Comparison of ENCODE assay signal across 8 mouse cellular contexts in the genomic region with DNA sequence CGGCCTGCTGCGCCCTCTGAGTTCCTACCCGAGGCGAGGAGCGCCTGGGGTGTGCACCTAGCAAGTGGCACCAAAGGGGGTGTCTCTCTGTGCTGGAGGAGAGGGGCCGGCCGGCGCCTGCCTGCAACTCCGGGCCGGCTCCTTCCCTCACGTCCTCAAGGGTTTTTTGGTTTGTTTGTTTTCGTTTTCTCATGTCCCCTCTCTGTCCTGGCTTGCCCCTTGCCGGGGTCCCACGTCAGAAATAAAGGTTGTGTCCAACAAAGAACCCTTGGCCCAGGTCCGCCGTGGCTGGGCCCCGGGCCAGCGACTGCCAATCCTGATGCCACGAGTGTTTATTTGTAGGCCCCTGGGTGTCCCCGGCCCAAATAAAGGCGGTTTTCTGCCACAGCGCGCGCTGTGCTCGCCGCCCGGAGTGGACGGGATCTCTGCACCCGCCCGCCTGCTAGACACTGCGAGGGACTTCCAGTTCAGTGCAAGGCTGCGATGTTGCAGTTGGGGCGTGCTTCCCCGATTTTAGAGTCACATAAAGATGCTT. TPM values are rescaled to one million over a fixed set of nuclear protein-coding genes. Genes with fewer than 3 reads are reported as not detected.
DNase-seq lines count a peak whose midpoint lies in the region; ATAC-seq and TF ChIP-seq lines count a peak whose summit lies in the region.

No protein-coding gene starts in this region.

- no peak for TF ChIP-seq CTCF in brain, embryonic 14.5 days (IDR thresholded peaks at IDR 0.05; ENCODE audit: borderline replicate concordance, extremely low read depth, insufficient read depth, insufficient read length)
- no peak for TF ChIP-seq CTCF in forebrain, postnatal 0 days (IDR thresholded peaks at IDR 0.05; ENCODE audit: low read depth)

- H3K27ac ChIP-seq in forebrain, postnatal 0 days (ENCODE audit: low read depth, low read length) = peak overlapping the region; percentile 94
- H3K27ac ChIP-seq in intestine, embryonic 14.5 days (ENCODE audit: low read depth) = peak overlapping the region; percentile 85
- H3K27ac ChIP-seq in lung, embryonic 15.5 days = peak overlapping the region; percentile 93

- peak overlapping the region; percentile 82 for H3K4me3 ChIP-seq in forebrain, postnatal 0 days (ENCODE audit: low read depth, low read length)
- H3K4me3 ChIP-seq in intestine, embryonic 14.5 days (ENCODE audit: low read depth, low read length) = peak overlapping the region; percentile 96
- H3K4me3 ChIP-seq in lung, embryonic 15.5 days = peak overlapping the region; percentile 84

- peak; percentile 53 for DNase-seq in retina, embryonic 14.5 days (ENCODE audit: low spot score)
- DNase-seq in retina, postnatal 1 day = no peak
- peak; percentile 77 for DNase-seq in brain, embryonic 14.5 days (ENCODE audit: low read depth)
- no peak for DNase-seq in forebrain, postnatal 0 days
- DNase-seq in intestine, embryonic 14.5 days (ENCODE audit: low spot score) = no peak
- DNase-seq in right cerebral cortex, postnatal 10 days (ENCODE audit: low spot score in 2 of 2) = peak; percentile 74
- no peak for DNase-seq in layer of hippocampus, adult 11-12 months (ENCODE audit: low spot score)

- H3K4me1 ChIP-seq in forebrain, postnatal 0 days (ENCODE audit: insufficient read depth) = peaks cover 5% of the 10 kb centered on the region; the same call in 1 of the 2 replicates
- peaks cover 8% of the 10 kb centered on the region for H3K4me1 ChIP-seq in intestine, embryonic 14.5 days (replicated peaks; ENCODE audit: control insufficient read depth, insufficient read depth, low read length)
- peaks cover 31% of the 10 kb centered on the region for H3K4me1 ChIP-seq in lung, embryonic 15.5 days

- no peaks in the 10 kb centered on the region for H3K36me3 ChIP-seq in forebrain, postnatal 0 days (ENCODE audit: insufficient read depth)
- no peaks in the 10 kb centered on the region for H3K36me3 ChIP-seq in intestine, embryonic 14.5 days (ENCODE audit: control insufficient read depth, insufficient read depth, low read length)
- H3K36me3 ChIP-seq in lung, embryonic 15.5 days = no peaks in the 10 kb centered on the region

- H3K27me3 ChIP-seq in forebrain, postnatal 0 days (ENCODE audit: insufficient read depth, low read length) = no peaks in the 10 kb centered on the region
- no peaks in the 10 kb centered on the region for H3K27me3 ChIP-seq in intestine, embryonic 14.5 days (replicated peaks; ENCODE audit: control insufficient read depth, insufficient read depth, low read length)
- H3K27me3 ChIP-seq in lung, embryonic 15.5 days = no peaks in the 10 kb centered on the region

- no peak for TF ChIP-seq POLR2A in brain, embryonic 14.5 days (IDR thresholded peaks at IDR 0.05; ENCODE audit: borderline replicate concordance, extremely low read depth, insufficient read depth, insufficient read length, poor library complexity, severe bottlenecking)

- ATAC-seq in forebrain, postnatal 0 days = peak; percentile 76
- peak; percentile 81 for ATAC-seq in intestine, embryonic 14.5 days (replicated peaks; ENCODE audit: low FRiP score, low TSS enrichment, low read depth)
- ATAC-seq in lung, embryonic 15.5 days (ENCODE audit: borderline replicate concordance, extremely low read depth, low FRiP score, low TSS enrichment) = peak; percentile 83

- peak overlapping the region; percentile 74 for H3K9ac ChIP-seq in forebrain, postnatal 0 days
- H3K9ac ChIP-seq in intestine, embryonic 14.5 days (ENCODE audit: low read length) = peak overlapping the region; percentile 96
- peak overlapping the region; percentile 88 for H3K9ac ChIP-seq in lung, embryonic 15.5 days

- H3K4me2 ChIP-seq in forebrain, postnatal 0 days (ENCODE audit: low read depth) = peak overlapping the region; percentile 51
- peak overlapping the region; percentile 71 for H3K4me2 ChIP-seq in intestine, embryonic 14.5 days (ENCODE audit: low read length)
- peak overlapping the region; percentile 75 for H3K4me2 ChIP-seq in lung, embryonic 15.5 days

- under 1% methylated on average over 34 of the region's 34 CpGs for WGBS in forebrain, postnatal 0 days
- under 1% methylated on average over 33 of the region's 34 CpGs for WGBS in intestine, embryonic 14.5 days
- whole genome bisulfite sequencing in lung, embryonic 15.5 days = under 1% methylated on average over 34 of the region's 34 CpGs

- no peaks in the 10 kb centered on the region for H3K9me3 ChIP-seq in forebrain, postnatal 0 days (ENCODE audit: low read length)
- no peaks in the 10 kb centered on the region for H3K9me3 ChIP-seq in intestine, embryonic 14.5 days (ENCODE audit: control insufficient read depth, low read length)
- no peaks in the 10 kb centered on the region for H3K9me3 ChIP-seq in lung, embryonic 15.5 days

RNA-seq across cellular contexts. Expression of a gene that starts 0.4 kb away (rescaled TPM):
- polyA plus RNA-seq in brain, embryonic 14.5 days (2012; rRNA removed) = 56.0 and 61.9 TPM in 2 replicates
- 16.7 and 19.3 TPM in 2 replicates for total RNA-seq in forebrain, postnatal 0 days (2014; rRNA removed)
- 12.1 and 14.9 TPM in 2 replicates for polyA plus RNA-seq in forebrain, postnatal 0 days (2015; fragmentation: Nextera tagmentation; extraction: Ambion mirVana)
- 14.6 and 15.7 TPM in 2 replicates for polyA plus RNA-seq in intestine, embryonic 14.5 days (2014; fragmentation: Nextera tagmentation; extraction: Ambion mirVana)
- polyA plus RNA-seq in lung, embryonic 15.5 days (2015; fragmentation: Nextera tagmentation; extraction: Ambion mirVana) = 23.1 and 24.6 TPM in 2 replicates

RNA-seq across cellular contexts. Expression of a gene that starts 47.8 kb away (rescaled TPM):
- 24.7 and 24.8 TPM in 2 replicates for polyA plus RNA-seq in brain, embryonic 14.5 days (2012; rRNA removed)
- total RNA-seq in forebrain, postnatal 0 days (2014; rRNA removed) = 14.5 and 14.7 TPM in 2 replicates
- 4.5 and 6.1 TPM in 2 replicates for polyA plus RNA-seq in forebrain, postnatal 0 days (2015; fragmentation: Nextera tagmentation; extraction: Ambion mirVana)
- polyA plus RNA-seq in intestine, embryonic 14.5 days (2014; fragmentation: Nextera tagmentation; extraction: Ambion mirVana) = 14.9 and 15.3 TPM in 2 replicates
- polyA plus RNA-seq in lung, embryonic 15.5 days (2015; fragmentation: Nextera tagmentation; extraction: Ambion mirVana) = 19.0 and 19.6 TPM in 2 replicates

RNA-seq across cellular contexts. Expression of a gene that starts 48.9 kb away (rescaled TPM):
- 24.2 and 36.4 TPM in 2 replicates for polyA plus RNA-seq in brain, embryonic 14.5 days (2012; rRNA removed)
- total RNA-seq in forebrain, postnatal 0 days (2014; rRNA removed) = 23.5 and 25.5 TPM in 2 replicates
- 16.8 and 18.1 TPM in 2 replicates for polyA plus RNA-seq in forebrain, postnatal 0 days (2015; fragmentation: Nextera tagmentation; extraction: Ambion mirVana)
- 29.5 and 30.7 TPM in 2 replicates for polyA plus RNA-seq in intestine, embryonic 14.5 days (2014; fragmentation: Nextera tagmentation; extraction: Ambion mirVana)
- 37.3 and 43.0 TPM in 2 replicates for polyA plus RNA-seq in lung, embryonic 15.5 days (2015; fragmentation: Nextera tagmentation; extraction: Ambion mirVana)

RNA-seq across cellular contexts. Expression of a gene that starts 57.3 kb away (rescaled TPM):
- 124 and 127 TPM in 2 replicates for polyA plus RNA-seq in brain, embryonic 14.5 days (2012; rRNA removed)
- 88.2 and 91.9 TPM in 2 replicates for total RNA-seq in forebrain, postnatal 0 days (2014; rRNA removed)
- 153 and 162 TPM in 2 replicates for polyA plus RNA-seq in forebrain, postnatal 0 days (2015; fragmentation: Nextera tagmentation; extraction: Ambion mirVana)
- 39.4 and 52.3 TPM in 2 replicates for polyA plus RNA-seq in intestine, embryonic 14.5 days (2014; fragmentation: Nextera tagmentation; extraction: Ambion mirVana)
- polyA plus RNA-seq in lung, embryonic 15.5 days (2015; fragmentation: Nextera tagmentation; extraction: Ambion mirVana) = 85.6 and 91.0 TPM in 2 replicates

RNA-seq across cellular contexts. Expression of a gene that starts 58.2 kb away (rescaled TPM):
- polyA plus RNA-seq in brain, embryonic 14.5 days (2012; rRNA removed) = 1.5 and 2.5 TPM in 2 replicates
- 2.7 and 4.0 TPM in 2 replicates for total RNA-seq in forebrain, postnatal 0 days (2014; rRNA removed)
- 0.72 and 1.1 TPM in 2 replicates for polyA plus RNA-seq in forebrain, postnatal 0 days (2015; fragmentation: Nextera tagmentation; extraction: Ambion mirVana)
- 46.3 and 59.2 TPM in 2 replicates for polyA plus RNA-seq in intestine, embryonic 14.5 days (2014; fragmentation: Nextera tagmentation; extraction: Ambion mirVana)
- 35.1 and 40.1 TPM in 2 replicates for polyA plus RNA-seq in lung, embryonic 15.5 days (2015; fragmentation: Nextera tagmentation; extraction: Ambion mirVana)

Comparison
In these comparisons a context has a peak if more than half of its experiments do, and no peak if none do; other contexts are left out.
1. DNase-seq: peak in retina, embryonic 14.5 days (single experiment), brain, embryonic 14.5 days (single experiment) and right cerebral cortex, postnatal 10 days (2 of 2); none in retina, postnatal 1 day (single experiment), forebrain, postnatal 0 days (single experiment), intestine, embryonic 14.5 days (single experiment) and layer of hippocampus, adult 11-12 months (single experiment).
2. Peak in every context shown above with its lines, with median percentiles within 50 percentile points of each other: ATAC-seq, H3K27ac ChIP-seq, H3K4me2 ChIP-seq, H3K4me3 ChIP-seq and H3K9ac ChIP-seq.